Mouse (Mus musculus) CH12.LX (cell line): ENCODE data around the gene Prrc2b. TPM values are rescaled to one million over a fixed set of nuclear protein-coding genes. Genes with fewer than 3 reads are reported as not detected.

ENCODE experiments used
- DNase-seq: peaks from one replicate; pipeline ENCODE4 v3.0.0-alpha.2; 2013; ENCODE audit errors: extremely low read depth
- H3K27ac ChIP-seq: 2 replicates; pipeline ENCODE4 v1.5.1; 2012; ENCODE audit warnings: low read depth, mild to moderate bottlenecking, control low read depth, moderate library complexity; ENCODE audit not compliant: insufficient read depth
- H3K27me3 ChIP-seq: replicated peaks from 2 replicates; pipeline ENCODE3; 2012; ENCODE audit warnings: inconsistent platforms
- H3K36me3 ChIP-seq, 2 experiments: replicated peaks in 1 of 2; 2 replicates each; pipeline versions ENCODE3 to v1.6.1; 2012; ENCODE audit warnings: inconsistent platforms in 1 of 2, low read length in 1 of 2, mild to moderate bottlenecking in 1 of 2, mixed read lengths in 1 of 2, moderate library complexity in 1 of 2; ENCODE audit not compliant: control insufficient read depth in 1 of 2, insufficient read depth in 1 of 2
- H3K4me1 ChIP-seq, 2 experiments: 2 replicates each; pipeline ENCODE4 v1.6.1; 2012; ENCODE audit warnings: inconsistent platforms in 1 of 2, moderate library complexity in 1 of 2; ENCODE audit not compliant: insufficient read depth in 2 of 2, control insufficient read depth in 1 of 2
- H3K4me2 ChIP-seq: 2 replicates; pipeline ENCODE4 v1.6.1; 2012; ENCODE audit warnings: low read depth, mild to moderate bottlenecking, control low read depth; ENCODE audit not compliant: poor library complexity, insufficient read depth, severe bottlenecking
- H3K4me3 ChIP-seq, 3 experiments: fragments of 150-350 bp in 1 of 3; sonication (generic) in 1 of 3; replicated peaks in 1 of 3; 2 replicates each; pipeline versions ENCODE3 to v1.5.1; 2011 to 2012; ENCODE audit warnings: low read depth in 2 of 3, low read length in 2 of 3, mild to moderate bottlenecking in 2 of 3, moderate library complexity in 2 of 3, control low read depth in 1 of 3, improper control_type of control experiment in 1 of 3, inconsistent platforms in 1 of 3, mixed read lengths in 1 of 3; ENCODE audit not compliant: poor library complexity in 1 of 3
- H3K79me2 ChIP-seq: replicated peaks from 2 replicates; pipeline ENCODE4 v1.6.1; 2012; ENCODE audit warnings: mild to moderate bottlenecking, moderate library complexity; ENCODE audit not compliant: control insufficient read depth, poor library complexity, insufficient read depth, severe bottlenecking; ENCODE audit errors: extremely low read depth
- H3K9ac ChIP-seq: 2 replicates; pipeline ENCODE4 v1.6.1; 2012; ENCODE audit warnings: low read depth, mild to moderate bottlenecking, control low read depth, moderate library complexity; ENCODE audit not compliant: insufficient read depth
- H3K9me3 ChIP-seq: replicated peaks from 2 replicates; pipeline ENCODE3; 2012; ENCODE audit warnings: low read length, inconsistent platforms, mixed read lengths
- BHLHE40 ChIP-seq: IDR thresholded peaks from 2 replicates; pipeline ENCODE4 v1.6.1; 2011; ENCODE audit warnings: mild to moderate bottlenecking, low read depth, low read length, improper control_type of control experiment
- CHD1 ChIP-seq: IDR thresholded peaks from 2 replicates; pipeline ENCODE4 v1.6.1; 2012; ENCODE audit warnings: low read depth, low read length, improper control_type of control experiment, inconsistent platforms
- CHD2 ChIP-seq: IDR thresholded peaks from 2 replicates; pipeline ENCODE4 v1.6.1; 2011; ENCODE audit warnings: low read length, improper control_type of control experiment
- CTCF ChIP-seq, 2 experiments: IDR thresholded peaks in 1 of 2; conservative IDR thresholded peaks in 1 of 2; 2 replicates each; pipeline ENCODE4 v1.5.1; 2011 to 2012; ENCODE audit warnings: low read depth in 2 of 2, low read length in 2 of 2, improper control_type of control experiment in 1 of 2, inconsistent platforms in 1 of 2, mild to moderate bottlenecking in 1 of 2, moderate library complexity in 1 of 2
- ELF1 ChIP-seq: IDR thresholded peaks from 2 replicates; pipeline ENCODE4 v1.6.1; 2014; ENCODE audit warnings: low read depth, mild to moderate bottlenecking, inconsistent platforms, low read length, improper control_type of control experiment
- EP300 ChIP-seq: IDR thresholded peaks from 2 replicates; pipeline ENCODE4 v1.6.1; 2011; ENCODE audit warnings: low read length, improper control_type of control experiment
- ETS1 ChIP-seq: conservative IDR thresholded peaks from 2 replicates; pipeline ENCODE4 v1.6.1; 2012; ENCODE audit warnings: low read depth, mild to moderate bottlenecking, inconsistent platforms, low read length, improper control_type of control experiment, moderate library complexity
- GABPA ChIP-seq: IDR thresholded peaks from 2 replicates; pipeline ENCODE4 v1.6.1; 2012; ENCODE audit warnings: low read depth, low read length, improper control_type of control experiment, inconsistent platforms; ENCODE audit not compliant: insufficient replicate concordance
- IRF4 ChIP-seq: IDR thresholded peaks from 2 replicates; pipeline ENCODE4 v1.6.1; 2014; ENCODE audit warnings: low read depth, mild to moderate bottlenecking, inconsistent platforms, low read length, improper control_type of control experiment
- KAT2A ChIP-seq: IDR thresholded peaks from 2 replicates; pipeline ENCODE4 v1.6.1; 2012; ENCODE audit warnings: low read length, improper control_type of control experiment, inconsistent platforms; ENCODE audit not compliant: insufficient replicate concordance
- MAFK ChIP-seq: IDR thresholded peaks from 2 replicates; pipeline ENCODE4 v1.6.1; 2011; ENCODE audit warnings: low read length, improper control_type of control experiment; ENCODE audit not compliant: insufficient replicate concordance
- MAX ChIP-seq: IDR thresholded peaks from 2 replicates; pipeline ENCODE4 v1.6.1; 2011; ENCODE audit warnings: low read length, improper control_type of control experiment
- MAZ ChIP-seq: IDR thresholded peaks from 2 replicates; pipeline ENCODE4 v1.6.1; 2012; ENCODE audit warnings: low read depth, mild to moderate bottlenecking, inconsistent platforms, low read length, improper control_type of control experiment, moderate library complexity
- MXI1 ChIP-seq: IDR thresholded peaks from 2 replicates; pipeline ENCODE4 v1.6.1; 2011; ENCODE audit warnings: mild to moderate bottlenecking, low read depth, low read length, improper control_type of control experiment
- POLR2AphosphoS2 ChIP-seq: IDR thresholded peaks from 2 replicates; pipeline ENCODE4 v1.6.1; 2011; ENCODE audit warnings: low read depth, low read length, improper control_type of control experiment
- SIN3A ChIP-seq: IDR thresholded peaks from 2 replicates; pipeline ENCODE4 v1.6.1; 2012; ENCODE audit warnings: low read length, improper control_type of control experiment, inconsistent platforms
- TBP ChIP-seq: conservative IDR thresholded peaks from 2 replicates; pipeline ENCODE4 v1.6.1; 2011; ENCODE audit warnings: low read depth, low read length, improper control_type of control experiment
- TCF12 ChIP-seq: IDR thresholded peaks from 2 replicates; pipeline ENCODE4 v1.6.1; 2014; ENCODE audit warnings: low read depth, mild to moderate bottlenecking, inconsistent platforms, low read length, improper control_type of control experiment
- USF1 ChIP-seq: IDR thresholded peaks from 2 replicates; pipeline ENCODE4 v1.6.1; 2014; ENCODE audit warnings: low read depth, mild to moderate bottlenecking, inconsistent platforms, low read length, improper control_type of control experiment
- ZC3H11A ChIP-seq: IDR thresholded peaks from 2 replicates; pipeline ENCODE4 v1.6.1; 2012; ENCODE audit warnings: low read depth, mild to moderate bottlenecking, inconsistent platforms, low read length, improper control_type of control experiment
- ZKSCAN1 ChIP-seq: IDR thresholded peaks from 2 replicates; pipeline ENCODE4 v1.6.1; 2012; ENCODE audit warnings: low read depth, inconsistent platforms, low read length, improper control_type of control experiment, borderline replicate concordance
- dilution Hi-C: fragments of 300-500 bp; cut with MboI; formaldehyde crosslinking; loops from 2 replicates; pipeline ENCODE4 v1.14.3; 2020; ENCODE audit warnings: low sequenced_read_pairs; ENCODE audit not compliant: extremely low pct_unique_long_range_greater_than_20kb, extremely low pct_ligation_motif_present
- in situ Hi-C: fragments of 300-500 bp; cut with MboI; formaldehyde crosslinking; loops from 3 replicates; pipeline ENCODE4 v1.14.3; 2019; ENCODE audit warnings: low sequenced_read_pairs, low pct_ligation_motif_present, low pct_unique_long_range_greater_than_20kb, mixed read lengths
- polyA plus RNA-seq: library from polyadenylated mRNA; unstranded; fragments of >175 nt; gene quantifications from 2 replicates; pipeline ENCODE4 v1.2.1, GENCODE M21; 2012; ENCODE audit warnings: low read depth; ENCODE audit not compliant: insufficient read length
- total RNA-seq, 2 experiments: library from RNA; depleted of rRNA; stranded (reverse); fragments of 300-350 nt in 1 of 2; fragments of >200 nt in 1 of 2; gene quantifications; 2 replicates each; pipeline ENCODE4 v1.2.3; 2012 to 2014

Gene Prrc2b
- total and polyA plus RNA-seq, 3 experiments, result 7.6 to 59.9 (median 42.2) TPM

- peak; percentile 86 for TF ChIP-seq MXI1
- peak; percentile 75 for TF ChIP-seq MAX
- TF ChIP-seq USF1, result no peak
- peak; percentile 97 for TF ChIP-seq ETS1
- no peak; the same call in 1 of the 2 replicates for TF ChIP-seq GABPA
- no peak for TF ChIP-seq POLR2AphosphoS2
- TF ChIP-seq MAZ, result peak; percentile 65; the same call in 1 of the 2 replicates
- peak; percentile 86; the same call in 1 of the 2 replicates for TF ChIP-seq IRF4
- no peak for TF ChIP-seq TBP
- 0 out of 2 replicates have a peak, but pooled peaks have one; percentile 28 for TF ChIP-seq KAT2A
- TF ChIP-seq CHD2, result peak; percentile 76
- TF ChIP-seq ZC3H11A, result no peak
- TF ChIP-seq, all 38 proteins: peak for 27
These were observed 29.2 kb downstream of the Prrc2b start (continued) for GRCm38 (mm10) chr2:32180127-32180526.

- in situ Hi-C loops (no loop called here), dilution Hi-C loops (no loop called here)
- TF ChIP-seq IRF4 (0 out of 2 replicates have a peak, but pooled peaks have one; percentile 1), KAT2A (no peak), BHLHE40 (0 out of 2 replicates have a peak, but pooled peaks have one; percentile 20), SIN3A (0 out of 2 replicates have a peak, but pooled peaks have one; percentile 8), CHD1 (no peak)
- no peaks in the 10 kb centered on the region for H3K9me3 ChIP-seq
- H3K4me2 ChIP-seq, result peak overlapping the region; percentile 50; the same call in 1 of the 2 replicates
- peaks cover 48 to 86% of the 10 kb centered on the region in 2 experiments for H3K4me1 ChIP-seq
- H3K79me2 ChIP-seq, result peaks cover 92% of the 10 kb centered on the region
- H3K36me3 ChIP-seq, result peaks cover 32 to 58% of the 10 kb centered on the region in 2 experiments
- peak overlapping the region in 1 of 3 experiments; percentile 2 for H3K4me3 ChIP-seq
- H3K9ac ChIP-seq, result no peak overlapping the region
- no peaks in the 10 kb centered on the region for H3K27me3 ChIP-seq
- peak overlapping the region; percentile 52 for H3K27ac ChIP-seq
- DNase-seq, result no peak
These were observed 30.5 kb downstream of the Prrc2b start for GRCm38 (mm10) chr2:32181364-32181763.

- Histone ChIP-seq H3K79me2 (peaks cover 85% of the 10 kb centered on the region), H3K9me3 (no peaks in the 10 kb centered on the region), H3K27ac (no peak overlapping the region; the same call in 1 of the 2 replicates), H3K27me3 (no peaks in the 10 kb centered on the region), H3K4me1 (peaks cover 45 to 78% of the 10 kb centered on the region in 2 experiments)
- dilution Hi-C loops, result no loop called here
- DNase-seq, result peak; percentile 60
- in situ Hi-C loops, result no loop called here
- no peak for TF ChIP-seq MXI1
- TF ChIP-seq MAX, result no peak
- TF ChIP-seq MAFK, result no peak
- TF ChIP-seq ZC3H11A, result no peak
- no peak for TF ChIP-seq CTCF (conservative IDR thresholded peaks at IDR 0.05 in 1 of 2, IDR thresholded peaks at IDR 0.05 in 1 of 2; ENCODE audit: low read depth in 2 of 2, low read length in 2 of 2)
- 0 out of 2 replicates have a peak, but pooled peaks have one; percentile 10 for TF ChIP-seq BHLHE40
- no peak for TF ChIP-seq ZKSCAN1
- TF ChIP-seq ELF1, result no peak
- TF ChIP-seq CHD2, result peak; percentile 65
- peak; percentile 60 for TF ChIP-seq EP300
- TF ChIP-seq TCF12, result peak; percentile 88
- TF ChIP-seq SIN3A, result peak; percentile 12; the same call in 1 of the 2 replicates
- peak; percentile 37; the same call in 1 of the 2 replicates for TF ChIP-seq ETS1
- TF ChIP-seq, all 38 proteins: peak for 6
- Histone ChIP-seq H3K9ac (no peak overlapping the region), H3K4me3 (peak overlapping the region in 2 of 3 experiments; percentile 10 to 49), H3K36me3 (peaks cover 39 to 62% of the 10 kb centered on the region in 2 experiments), H3K4me2 (peak overlapping the region; percentile 50)
These were observed 31.2 kb downstream of the Prrc2b start for GRCm38 (mm10) chr2:32182119-32182518.
